Mouse (Mus musculus): ENCODE results near the gene Tgm3. TPM values are rescaled to one million over a fixed set of nuclear protein-coding genes. Genes with fewer than 3 reads are reported as not detected.

Tgm3 gene
- polyA plus RNA-seq, 1 experiment from 2014 or later: not detected

DNA sequence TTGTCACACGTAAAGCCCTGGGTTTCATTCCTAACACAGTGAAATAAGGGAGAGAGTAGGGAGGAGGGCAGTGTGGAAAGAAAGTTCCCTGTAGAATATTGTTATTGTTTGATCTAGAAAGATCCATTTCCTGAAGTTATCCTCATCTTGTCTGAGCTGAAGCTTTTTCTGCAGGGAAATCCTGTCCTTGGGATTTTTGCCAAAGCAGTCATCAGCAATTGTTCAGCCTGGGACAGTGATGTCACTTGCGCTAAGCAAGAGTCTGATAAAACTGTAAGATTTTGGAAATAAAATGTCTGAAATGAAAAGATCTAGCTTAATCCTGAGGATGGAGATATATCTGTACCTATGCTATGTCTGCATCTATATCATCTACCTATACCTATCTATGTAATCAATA is 58.2 kb downstream of the Tgm3 start:
- H3K9me3 ChIP-seq (replicated peaks): no peaks in the 10 kb centered on the region
- H3K27me3 ChIP-seq: no peaks in the 10 kb centered on the region
- no peak for ATAC-seq (ENCODE audit: insufficient read depth)
- no peak overlapping the region for H3K27ac ChIP-seq (replicated peaks)
- WGBS (ENCODE audit: insufficient replicate concordance): 49% methylated on average over 2 of the region's 2 CpGs
- H3K9ac ChIP-seq: no peak overlapping the region
- H3K36me3 ChIP-seq (replicated peaks): no peaks in the 10 kb centered on the region
- no peak overlapping the region for H3K4me2 ChIP-seq
- no peaks in the 10 kb centered on the region for H3K4me1 ChIP-seq (replicated peaks)
- H3K4me3 ChIP-seq (replicated peaks): no peak overlapping the region

Small RNA genes lying within 50 kb of the gene (microRNA-seq; reads per million reads assigned to microRNA genes)
- gene Mir6339: not detected

Other genes with a start within 250 kb of the Tgm3 start
- 3.7 and 4.6 TPM in 2 replicates for gene Stk35, start 211.8 kb upstream of the Tgm3 start, polyA plus RNA-seq (2015; fragmentation: Nextera tagmentation; extraction: Ambion mirVana)
- not detected in 2 replicates for gene Tgm6, start 100.1 kb downstream of the Tgm3 start, polyA plus RNA-seq (2015; fragmentation: Nextera tagmentation; extraction: Ambion mirVana)
- gene Snrpb, start 167.1 kb downstream of the Tgm3 start, polyA plus RNA-seq (2015; fragmentation: Nextera tagmentation; extraction: Ambion mirVana): 280 and 286 TPM in 2 replicates
- gene Tmc2, start 182.8 kb downstream of the Tgm3 start, polyA plus RNA-seq (2015; fragmentation: Nextera tagmentation; extraction: Ambion mirVana): 0.07 and 0.08 TPM in 2 replicates